Mouse (Mus musculus) T-helper 17 cell (primary cell): ENCODE measurements around the gene Klk1b1.
"Not testable (repeated sequence)": the region's sequence is repeated elsewhere in the genome, so short reads cannot be mapped to it uniquely, and the experiment has no call there.

Experiments
- in situ Hi-C, 2 experiments: fragments of 300-600 bp; cut with MboI, MseI; formaldehyde crosslinking; loops; 1 replicate in 1 of 2; 2 replicates in 1 of 2; pipeline ENCODE4 v1.15.1; 2025; ENCODE audit warnings: high pct_unique_total_duplicates in 2 of 2

Gene Klk1b1

GRCm38 (mm10) chr7:43966451-43966850 lies at the start of gene Klk1b1:
Gene Klk1b1 (plus strand): TSS chr7:43966751.
- in situ Hi-C loops, result no loop called here

DNA sequence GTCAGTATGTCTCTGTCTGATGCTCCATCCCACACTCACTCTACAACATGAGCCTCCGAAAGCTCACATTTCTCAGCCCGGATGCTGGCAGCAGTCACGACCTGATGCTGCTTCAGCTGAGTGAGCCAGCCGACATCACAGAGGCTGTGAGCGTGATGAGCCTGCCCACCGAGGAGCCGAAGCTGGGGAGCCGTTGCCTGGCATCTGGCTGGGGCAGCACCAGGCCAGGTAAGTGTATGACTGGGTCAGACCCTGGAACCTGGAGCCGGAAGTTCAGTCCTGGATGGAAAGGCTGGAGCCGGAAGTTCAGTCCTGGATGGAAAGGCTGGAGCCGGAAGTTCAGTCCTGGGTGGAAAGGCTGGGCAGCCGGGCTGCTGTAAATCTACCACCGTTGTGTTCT lies 48.1 kb upstream of the Klk1b1 start:
- in situ Hi-C loops, result no loop called here

DNA sequence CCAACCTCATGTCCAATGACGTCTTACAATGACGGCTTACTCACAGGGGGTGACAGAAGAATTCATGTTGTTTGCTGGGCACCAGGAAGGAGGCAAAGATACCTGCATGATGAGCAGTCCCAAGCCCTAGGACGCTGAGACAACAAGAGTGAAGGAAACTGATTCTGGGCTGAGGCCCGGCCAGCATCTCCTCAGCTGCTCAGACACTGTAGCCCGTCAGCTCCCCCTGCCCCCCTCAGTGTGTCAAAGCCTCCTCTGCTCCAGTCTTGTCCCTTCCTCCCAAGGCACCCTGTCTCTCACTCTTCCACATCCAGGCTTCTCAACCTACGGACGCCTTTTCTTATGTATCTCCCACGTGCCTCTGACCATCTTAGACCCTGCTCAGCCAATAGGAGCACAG lies 47.7 kb upstream of the Klk1b1 start:
- in situ Hi-C loops, result no loop called here

DNA sequence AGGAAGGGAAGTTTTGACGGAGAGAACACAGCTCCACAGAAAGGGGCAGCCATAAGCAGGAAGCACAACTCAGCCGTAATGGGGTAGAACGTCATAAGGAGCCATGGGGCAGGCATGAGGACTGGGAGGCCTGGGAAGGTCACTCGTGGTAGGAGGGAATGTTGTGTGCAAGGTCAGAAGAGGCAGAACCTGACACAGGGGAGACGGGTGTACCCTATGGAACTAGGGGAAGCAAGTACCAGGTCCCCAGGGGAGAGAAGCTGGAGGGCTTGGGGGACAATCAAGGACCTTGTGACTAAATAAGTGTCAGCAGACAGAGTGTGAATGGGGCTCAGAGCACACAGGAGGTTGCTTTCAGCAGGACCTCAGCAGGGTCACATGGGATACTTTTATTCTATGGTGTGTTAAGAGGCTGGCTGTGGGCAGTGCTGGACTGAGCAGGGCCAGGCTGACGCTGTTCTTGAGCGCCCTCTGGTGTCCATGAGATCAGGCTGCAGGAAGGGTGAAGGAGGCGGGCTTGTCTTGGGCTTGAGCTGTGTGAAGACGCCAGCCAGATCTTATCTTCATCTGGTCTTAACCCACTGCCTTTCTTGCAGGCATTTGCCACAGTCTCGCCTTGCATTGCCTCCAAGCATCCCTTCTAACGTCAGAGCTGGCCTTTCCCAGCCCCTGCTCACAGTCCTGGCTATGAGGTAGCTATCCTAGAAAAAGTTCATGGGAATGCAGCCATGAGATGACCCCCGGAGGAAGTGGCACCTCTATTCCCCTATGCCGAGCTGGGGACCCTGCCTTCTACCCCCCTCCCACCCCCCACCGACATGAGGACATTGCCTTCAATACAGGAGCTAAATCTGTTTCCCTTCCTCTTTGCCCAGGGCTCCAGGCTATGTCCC lies 46.7 kb upstream of the Klk1b1 start:
- in situ Hi-C loops, result no loop called here

GRCm38 (mm10) chr7:43920582-43920981 lies 46.0 kb upstream of the Klk1b1 start:
- in situ Hi-C loops, result no loop called here

DNA sequence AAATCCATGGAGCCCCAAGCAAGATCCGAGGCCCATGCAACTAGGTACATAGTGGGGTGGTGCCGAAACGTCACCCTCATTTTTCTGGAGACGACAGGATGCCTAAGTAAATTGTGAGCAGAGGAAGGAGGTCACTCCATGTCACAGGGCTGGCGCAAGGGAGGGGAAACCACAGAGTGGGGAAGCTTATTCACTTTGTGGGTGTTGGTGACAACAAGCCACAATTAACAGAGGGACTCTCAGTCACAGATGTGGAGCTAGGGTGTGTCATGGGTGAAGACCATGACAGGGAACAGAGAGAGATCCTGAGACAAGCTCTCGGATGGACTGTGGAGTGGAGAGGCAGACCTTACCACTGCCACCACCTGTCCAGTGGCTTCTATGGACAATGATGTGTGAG lies 45.5 kb upstream of the Klk1b1 start:
- in situ Hi-C loops, result no loop called here

DNA sequence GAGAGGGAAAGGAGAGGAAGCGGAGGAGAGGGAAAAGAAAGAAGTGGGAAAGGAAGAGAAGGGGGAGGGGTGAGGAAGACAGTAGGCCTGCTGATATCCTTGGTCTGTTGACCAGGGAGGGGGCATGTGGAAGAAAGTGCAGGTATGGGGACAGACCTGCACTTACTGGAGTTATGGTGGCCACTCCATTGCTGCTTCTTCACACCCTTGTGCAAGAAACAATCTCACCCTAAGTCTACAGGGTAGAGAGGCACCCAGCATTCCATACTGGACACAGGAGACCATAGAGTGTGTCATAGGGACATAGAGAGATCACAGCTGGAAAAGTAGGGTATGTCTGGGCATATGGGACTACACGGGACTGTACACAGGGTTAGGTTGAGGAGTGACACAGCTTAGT lies 44.6 kb upstream of the Klk1b1 start:
- in situ Hi-C loops, result no loop called here

DNA sequence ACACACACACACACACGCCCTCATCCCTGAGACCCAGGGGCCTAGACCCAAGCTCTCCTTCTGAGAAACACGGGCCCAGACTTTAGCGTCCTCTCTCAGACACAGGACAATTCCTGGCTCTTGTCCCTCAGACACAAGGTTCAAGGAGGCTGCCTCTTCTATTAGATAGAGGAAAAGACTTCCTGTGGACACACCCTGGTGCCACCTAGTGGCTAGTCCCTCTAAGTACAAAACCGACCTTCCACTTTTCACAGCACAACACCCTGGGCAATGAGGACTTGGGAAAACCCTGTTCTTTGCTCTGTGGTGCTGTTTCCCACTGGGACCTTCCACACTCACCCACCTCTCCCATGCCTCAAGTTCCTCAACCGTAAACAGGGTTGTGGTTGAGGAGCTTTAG lies 40.6 kb upstream of the Klk1b1 start:
- in situ Hi-C loops, result no loop called here

DNA sequence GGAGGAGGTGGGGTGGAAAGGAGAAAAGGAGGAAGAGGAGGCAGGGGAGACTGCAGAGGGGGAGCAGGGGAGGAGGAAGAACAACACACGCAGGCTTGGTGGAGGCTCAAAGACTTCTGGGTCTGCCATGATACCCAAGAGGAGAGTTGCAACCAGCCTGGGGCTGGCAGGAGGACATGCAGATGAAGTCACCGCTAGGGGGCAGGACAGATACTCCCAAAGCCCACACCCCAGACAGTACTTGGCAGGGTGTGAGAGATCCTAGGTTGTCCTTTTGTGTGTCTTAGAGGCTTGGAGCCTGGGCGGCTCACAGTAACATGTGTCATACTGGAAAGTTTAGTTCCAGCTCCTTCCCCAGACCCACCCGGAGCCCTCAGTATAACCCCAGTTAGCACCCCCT lies 38.0 kb upstream of the Klk1b1 start:
- in situ Hi-C loops, result no loop called here

GRCm38 (mm10) chr7:43932337-43932736 lies 34.2 kb upstream of the Klk1b1 start:
- in situ Hi-C loops, result no loop called here

DNA sequence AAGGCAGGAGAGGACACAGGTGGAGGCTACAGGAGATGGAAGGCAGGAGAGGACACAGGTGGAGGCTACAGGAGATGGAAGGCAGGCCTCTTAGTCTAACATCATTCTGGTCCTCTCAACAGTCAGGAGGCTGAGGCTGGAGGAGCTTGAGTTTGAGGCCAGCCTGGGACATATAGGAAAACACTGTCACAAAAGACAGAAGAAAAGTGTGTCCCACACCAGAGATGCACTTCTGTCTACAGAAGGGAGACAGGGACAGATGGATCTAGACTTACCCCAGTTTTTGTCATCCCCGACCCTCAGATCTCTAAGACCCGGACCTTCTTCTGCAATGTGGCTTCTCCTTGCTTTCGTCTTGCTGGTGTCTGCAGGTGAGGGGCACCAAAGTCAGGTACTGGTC lies 33.1 kb upstream of the Klk1b1 start, which contains the start of gene Klk15:
TSS of gene Klk15 (plus strand) at position 301 of the 400 bp plus-strand sequence.
- in situ Hi-C loops, result no loop called here

DNA sequence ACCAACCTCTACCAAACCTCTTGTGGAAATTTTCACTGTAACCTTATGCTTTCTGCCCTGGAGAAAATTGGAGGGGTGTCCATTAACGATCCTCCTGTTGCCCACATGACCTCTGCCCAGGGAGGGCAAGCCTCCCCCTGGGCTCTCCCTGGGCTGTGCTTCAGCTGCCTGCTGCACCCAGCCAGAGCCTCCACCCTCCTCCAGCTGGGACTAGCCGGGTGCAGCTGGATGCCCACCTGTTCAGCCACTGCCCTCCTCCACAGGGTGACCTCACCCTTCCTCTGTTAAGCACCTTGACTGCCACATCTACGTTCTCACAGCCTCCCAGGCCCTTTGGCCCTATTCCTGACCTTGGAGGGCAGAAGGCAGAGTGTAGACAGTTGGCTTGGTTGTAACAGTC lies 31.8 kb upstream of the Klk1b1 start:
- in situ Hi-C loops, result no loop called here

DNA sequence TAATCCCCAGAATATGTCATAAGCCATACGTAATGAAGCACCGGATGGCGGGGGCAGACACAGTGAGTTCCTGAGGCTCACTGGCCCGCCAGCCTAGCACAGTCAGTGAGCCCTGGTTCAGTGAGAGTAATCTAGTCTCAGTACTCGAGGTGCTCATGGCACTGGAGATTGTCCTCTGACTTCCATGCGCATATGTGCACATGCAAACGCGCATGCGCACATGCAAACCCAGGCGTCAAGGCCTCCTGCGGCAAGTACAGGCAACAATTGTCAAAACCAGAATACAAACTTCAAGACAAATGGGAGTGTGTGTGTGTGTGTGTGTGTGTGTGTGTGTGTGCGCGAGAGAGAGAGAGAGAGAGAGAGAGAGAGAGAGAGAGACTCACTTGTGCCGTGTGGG lies 30.0 kb upstream of the Klk1b1 start:
- in situ Hi-C loops, result no loop called here

DNA sequence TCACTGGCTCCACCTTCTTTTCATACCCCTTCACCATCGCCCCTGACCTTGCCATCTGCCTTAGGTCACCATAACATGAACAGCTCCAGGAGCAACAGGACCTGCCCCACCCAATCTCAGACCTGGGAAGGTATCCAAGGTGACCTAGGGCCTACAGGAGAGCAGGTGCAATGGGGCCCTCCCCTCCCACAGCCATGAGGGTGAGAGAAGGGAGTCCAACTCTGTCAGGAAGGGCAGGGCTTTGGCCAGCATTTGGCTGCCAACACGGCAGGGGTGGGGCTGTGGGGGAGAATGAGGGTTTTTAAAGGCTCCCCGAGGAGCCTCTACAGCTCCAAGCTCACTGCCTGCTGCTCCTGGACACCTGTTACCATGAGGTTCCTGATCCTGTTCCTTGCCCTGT lies 24.3 kb upstream of the Klk1b1 start:
- in situ Hi-C loops, result not testable (repeated sequence)

DNA sequence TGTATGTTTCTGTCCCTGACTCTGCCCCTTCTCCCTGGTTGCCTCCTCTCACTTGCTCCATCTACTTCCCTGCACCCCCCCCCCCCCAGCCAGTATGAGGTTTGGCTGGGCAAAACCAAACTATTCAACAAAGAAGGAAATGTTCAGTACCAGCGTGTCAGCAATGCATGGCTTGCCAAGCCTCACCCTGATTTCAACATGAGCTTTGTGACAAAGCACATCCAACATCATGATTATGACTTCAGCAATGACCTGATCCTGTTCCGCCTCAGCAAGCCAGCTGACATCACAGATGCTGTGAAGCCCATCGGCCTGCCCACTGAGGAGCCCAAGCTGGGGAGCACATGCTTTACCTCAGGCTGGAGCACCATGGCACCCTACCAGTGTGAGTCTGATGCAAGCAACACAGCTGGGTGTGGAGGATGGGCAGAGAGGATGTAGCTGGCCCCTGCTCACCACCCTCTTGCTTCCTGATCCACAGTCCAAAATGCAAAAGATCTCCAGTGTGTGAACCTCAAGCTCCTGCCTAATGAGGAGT lies 21.8 kb upstream of the Klk1b1 start:
- in situ Hi-C loops, result no loop called here

DNA sequence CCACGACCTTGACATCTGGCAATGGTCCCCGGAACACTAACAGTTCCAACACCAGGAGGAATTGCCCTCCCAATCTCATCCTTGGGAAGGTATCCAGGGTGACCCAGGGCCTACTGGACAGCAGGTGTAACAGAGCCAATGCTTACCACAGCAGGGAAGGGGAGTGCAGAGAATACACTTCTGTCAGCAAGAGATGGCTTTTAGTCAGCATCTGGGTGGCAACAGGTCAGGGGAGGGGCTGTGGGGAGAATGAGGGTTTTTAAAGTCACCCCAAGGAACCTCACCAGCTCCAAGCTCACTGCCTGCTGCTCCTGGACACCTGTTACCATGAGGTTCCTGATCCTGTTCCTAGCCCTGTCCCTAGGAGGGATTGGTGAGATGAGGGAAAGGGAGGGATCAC lies 16.2 kb upstream of the Klk1b1 start, which contains the start of gene Klk1b8:
TSS of gene Klk1b8 (plus strand) at position 301 of the 400 bp plus-strand sequence.
- in situ Hi-C loops, result loop anchor here in 1 of 2 experiments (10.0 kb wide), 1 partner anchor 394 kb away; no protein-coding TSS in a partner anchor

DNA sequence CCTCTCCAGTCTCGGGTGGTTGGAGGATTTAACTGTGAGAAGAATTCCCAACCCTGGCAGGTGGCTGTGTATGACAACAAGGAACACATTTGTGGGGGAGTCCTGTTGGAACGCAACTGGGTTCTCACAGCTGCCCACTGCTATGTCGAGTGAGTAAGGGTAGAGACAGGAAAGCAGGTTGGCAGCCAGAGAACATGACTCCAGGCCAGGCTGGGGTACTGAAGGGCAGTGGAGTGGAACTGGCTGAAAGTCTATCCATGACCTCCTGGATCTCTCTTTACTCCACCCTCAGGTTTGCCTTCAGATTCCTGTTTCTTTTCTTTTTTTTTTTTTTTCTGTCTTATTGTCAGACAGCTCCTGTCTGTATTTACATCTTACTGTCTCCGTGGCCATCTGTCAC lies 13.8 kb upstream of the Klk1b1 start:
- in situ Hi-C loops, result loop anchor here in 1 of 2 experiments (10.0 kb wide), 1 partner anchor 392 kb away; no protein-coding TSS in a partner anchor

DNA sequence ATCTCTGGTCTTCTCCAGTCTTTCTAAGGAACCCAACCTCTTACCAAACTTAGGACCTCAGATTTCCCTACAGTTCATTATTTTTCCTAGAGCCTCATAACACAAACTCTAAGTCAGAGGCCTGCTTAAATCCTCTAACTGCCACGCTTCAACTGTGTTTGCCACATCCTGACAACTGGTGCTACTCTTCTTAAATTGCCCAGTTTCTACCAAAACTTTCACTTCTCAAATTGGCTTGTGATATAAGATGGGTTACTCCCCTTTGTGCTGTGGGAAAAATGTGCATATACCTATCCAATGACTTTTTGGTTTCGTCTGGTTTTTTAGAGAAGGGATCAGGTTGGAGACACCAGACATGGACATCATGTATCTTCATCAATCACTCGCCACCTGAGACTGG lies 507 bp downstream of the Klk1b1 start:
- in situ Hi-C loops, result no loop called here

GRCm38 (mm10) chr7:43967612-43968011 lies 1.1 kb downstream of the Klk1b1 start:
- in situ Hi-C loops, result no loop called here

GRCm38 (mm10) chr7:43975761-43976160 lies 9.2 kb downstream of the Klk1b1 start, which contains the start of gene Klk1b9:
Gene Klk1b9 (plus strand): TSS chr7:43976061.
- in situ Hi-C loops, result not testable (repeated sequence)

DNA sequence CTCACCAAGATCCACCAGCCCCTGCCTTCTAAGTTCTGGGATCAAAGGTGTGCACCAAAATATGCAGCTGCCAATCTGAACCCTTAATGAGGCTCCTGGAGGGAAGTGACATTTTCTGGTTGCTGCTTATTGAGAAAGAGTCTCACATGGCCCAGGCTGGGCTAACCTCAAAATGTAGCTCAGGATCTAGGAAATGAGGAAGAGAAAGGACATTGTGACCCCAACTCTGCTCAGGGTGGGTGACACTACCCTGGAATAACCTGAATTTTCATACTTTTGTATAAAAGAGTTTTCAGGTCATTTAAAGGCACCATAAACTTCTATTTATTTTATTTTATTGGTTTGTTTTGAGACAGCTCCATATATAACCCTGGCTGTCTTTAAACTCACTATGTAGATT lies 19.1 kb downstream of the Klk1b1 start:
- in situ Hi-C loops, result no loop called here

DNA sequence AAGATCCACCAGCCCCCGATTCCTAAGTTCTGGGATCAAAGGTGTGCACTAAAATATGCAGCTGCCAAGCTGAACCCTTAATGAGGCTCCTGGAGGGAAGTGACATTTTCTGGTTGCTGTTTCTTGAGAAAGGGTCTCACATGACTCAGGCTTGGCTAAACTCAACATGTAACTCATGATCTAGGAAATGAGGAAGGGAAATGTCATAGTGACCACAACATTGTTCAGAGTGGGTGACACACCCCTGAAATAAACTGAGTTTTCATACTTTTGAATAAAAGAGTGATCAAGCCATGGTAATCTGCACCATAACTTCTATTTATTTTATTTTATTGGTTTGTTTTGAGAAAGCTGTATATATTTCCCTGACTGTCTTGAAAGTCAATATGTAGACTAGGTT lies 28.3 kb downstream of the Klk1b1 start:
- in situ Hi-C loops, result not testable (repeated sequence)

- in situ Hi-C loops, result not testable (repeated sequence)
Measured at GRCm38 (mm10) chr7:43995577-43995976, 29.0 kb downstream of the Klk1b1 start, which contains the start of gene Klk1b11. Gene Klk1b11 (plus strand): TSS chr7:43995877.
